Mouse (Mus musculus): ENCODE results near the gene Sri. TPM values are rescaled to one million over a fixed set of nuclear protein-coding genes. Genes with fewer than 3 reads are reported as not detected.
A peak's percentile ranks its signal among the peaks of the same experiment; 100 is the strongest.
"Not testable (repeated sequence)": the region's sequence is repeated elsewhere in the genome, so short reads cannot be mapped to it uniquely, and the experiment has no call there.

Sri gene
- 100 to 1,000 TPM in 1 of 2 experiments, 10 to 100 TPM in 1; 93.5 to 102 TPM for total RNA-seq (2021)

DNA sequence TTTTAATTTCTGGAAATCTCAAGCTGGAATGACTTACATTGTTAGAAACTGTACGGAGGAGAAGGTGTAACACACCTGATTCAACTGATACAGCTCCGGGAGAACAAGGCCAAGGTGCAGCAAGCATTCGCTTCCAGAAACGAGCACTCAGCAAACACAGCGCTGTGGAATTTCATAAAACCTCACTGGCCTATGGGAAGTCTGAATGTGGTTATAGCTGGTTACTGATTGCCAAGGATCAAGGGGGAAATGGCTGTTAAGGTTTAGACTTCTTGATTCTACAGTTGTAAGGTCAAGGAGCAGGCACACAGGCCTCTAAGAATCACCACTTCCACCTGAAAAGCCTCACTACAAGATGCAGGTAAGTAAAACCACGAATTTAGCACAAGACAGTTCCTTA lies at the start of gene Sri:
Sri (plus strand) TSS at position 224 of the 400 bp plus-strand sequence.
- DNase-seq (ENCODE audit: low spot score in 2 of 2): no peak
- intact Hi-C loops (cut with DNase I): no loop called here

DNA sequence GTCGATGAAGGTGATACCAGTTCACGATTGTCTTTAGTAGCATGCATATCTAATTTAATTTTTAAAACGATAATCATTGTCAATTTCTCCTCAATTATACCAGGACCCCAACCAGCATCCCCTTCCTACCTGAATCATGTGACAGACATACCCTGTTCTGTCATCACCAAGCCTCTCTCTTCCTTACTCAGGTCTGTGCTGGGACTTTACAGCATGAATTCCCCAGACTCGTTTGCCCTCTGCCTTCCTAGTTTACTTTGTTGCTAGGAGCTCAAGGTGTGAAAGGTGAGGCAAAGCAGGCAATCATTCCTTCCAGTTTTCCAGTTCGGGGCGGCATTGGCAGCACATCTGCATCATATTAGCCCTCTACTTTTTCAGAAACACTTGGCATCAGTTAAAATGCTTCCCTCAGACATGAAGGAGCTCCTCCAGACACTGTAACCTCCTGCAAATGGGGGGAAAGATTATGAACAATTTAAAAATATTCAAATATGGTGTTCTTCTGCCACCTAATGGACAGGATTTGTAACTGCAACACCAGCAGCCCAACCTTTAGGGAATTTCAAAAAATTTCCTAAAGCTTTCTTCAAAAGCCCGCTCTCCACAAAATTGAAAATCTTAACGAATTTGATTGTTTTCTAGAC lies 49.4 kb upstream of the Sri start:
- DNase-seq (ENCODE audit: low spot score in 2 of 2): no peak
- intact Hi-C loops (cut with DNase I): no loop called here

- intact Hi-C loops (cut with DNase I): no loop called here
- no peak for DNase-seq (ENCODE audit: low spot score in 2 of 2)
Observed at GRCm38 (mm10) chr5:7997086-7997485, 48.8 kb upstream of the Sri start.

DNA sequence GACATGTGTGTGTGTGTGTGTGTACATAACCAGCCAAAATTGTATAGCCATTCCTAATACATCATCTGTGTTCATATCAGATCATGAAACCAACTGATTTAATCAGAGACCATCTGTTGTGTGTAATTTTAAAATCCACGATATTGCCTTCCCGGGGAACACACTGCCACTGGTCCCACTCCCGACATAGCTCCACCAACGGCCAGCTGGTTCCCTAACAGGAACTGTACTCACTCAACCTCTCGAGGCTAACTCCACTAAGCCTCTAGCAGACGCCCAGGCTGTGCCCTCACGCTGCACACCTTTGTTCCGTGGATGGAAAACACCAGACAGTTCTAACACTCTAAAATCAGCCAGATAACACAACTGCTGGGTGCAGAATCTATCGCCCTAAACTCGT lies 45.4 kb upstream of the Sri start:
- peak; percentile 10 to 38 for DNase-seq (ENCODE audit: low spot score in 2 of 2)
- intact Hi-C loops (cut with DNase I): no loop called here

- DNase-seq (ENCODE audit: low spot score in 2 of 2): no peak
- intact Hi-C loops (cut with DNase I): no loop called here
Observed at GRCm38 (mm10) chr5:8002827-8003226, 43.1 kb upstream of the Sri start.

DNA sequence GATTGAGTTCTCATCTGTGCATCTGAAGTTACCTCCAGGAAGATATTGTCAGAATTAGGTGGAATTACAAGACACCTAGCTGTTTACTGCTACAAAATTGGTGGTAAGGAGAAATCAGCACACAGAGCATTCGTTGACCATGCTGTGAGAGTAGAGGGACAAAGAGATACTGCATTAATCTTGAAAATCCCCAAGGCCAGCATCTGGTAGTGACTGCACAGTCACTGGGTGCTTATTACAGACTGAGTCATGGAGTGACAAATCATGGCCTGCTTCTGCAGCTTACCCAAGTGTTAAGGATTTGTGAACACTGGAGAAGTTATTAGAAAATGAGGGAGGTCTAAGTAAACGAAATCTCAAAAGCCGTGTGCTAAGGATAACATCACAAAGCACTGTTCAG lies 32.6 kb upstream of the Sri start:
- intact Hi-C loops (cut with DNase I): no loop called here
- no peak for DNase-seq (ENCODE audit: low spot score in 2 of 2)

- intact Hi-C loops (cut with DNase I); DNase-seq (ENCODE audit: low spot score in 2 of 2): not testable (repeated sequence)
Observed at GRCm38 (mm10) chr5:8034596-8034995, 11.3 kb upstream of the Sri start.

DNA sequence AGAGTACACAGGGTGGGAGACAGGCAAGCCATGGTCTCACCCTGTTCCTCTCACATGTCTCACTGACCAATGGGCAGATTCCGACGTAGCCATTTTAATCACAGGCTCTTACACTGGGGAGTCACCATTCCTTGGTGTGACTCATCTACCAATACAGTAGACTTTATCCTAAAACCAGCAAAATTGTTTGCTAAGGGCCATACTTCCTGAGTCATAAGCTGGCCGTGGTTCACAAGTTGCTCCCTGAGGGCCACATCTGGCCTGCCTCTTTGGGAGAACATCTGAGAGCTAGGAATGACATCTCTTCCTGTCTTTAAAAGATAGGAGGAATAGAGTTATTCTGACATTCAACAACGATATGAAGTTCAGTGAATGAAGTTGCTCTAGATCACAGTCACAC lies 7.9 kb downstream of the Sri start:
- no peak for DNase-seq (ENCODE audit: low spot score in 2 of 2)
- intact Hi-C loops (cut with DNase I): no loop called here

GRCm38 (mm10) chr5:8055721-8056129 lies 9.8 kb downstream of the Sri start:
- DNase-seq (ENCODE audit: low spot score in 2 of 2): no peak
- intact Hi-C loops (cut with DNase I): no loop called here

DNA sequence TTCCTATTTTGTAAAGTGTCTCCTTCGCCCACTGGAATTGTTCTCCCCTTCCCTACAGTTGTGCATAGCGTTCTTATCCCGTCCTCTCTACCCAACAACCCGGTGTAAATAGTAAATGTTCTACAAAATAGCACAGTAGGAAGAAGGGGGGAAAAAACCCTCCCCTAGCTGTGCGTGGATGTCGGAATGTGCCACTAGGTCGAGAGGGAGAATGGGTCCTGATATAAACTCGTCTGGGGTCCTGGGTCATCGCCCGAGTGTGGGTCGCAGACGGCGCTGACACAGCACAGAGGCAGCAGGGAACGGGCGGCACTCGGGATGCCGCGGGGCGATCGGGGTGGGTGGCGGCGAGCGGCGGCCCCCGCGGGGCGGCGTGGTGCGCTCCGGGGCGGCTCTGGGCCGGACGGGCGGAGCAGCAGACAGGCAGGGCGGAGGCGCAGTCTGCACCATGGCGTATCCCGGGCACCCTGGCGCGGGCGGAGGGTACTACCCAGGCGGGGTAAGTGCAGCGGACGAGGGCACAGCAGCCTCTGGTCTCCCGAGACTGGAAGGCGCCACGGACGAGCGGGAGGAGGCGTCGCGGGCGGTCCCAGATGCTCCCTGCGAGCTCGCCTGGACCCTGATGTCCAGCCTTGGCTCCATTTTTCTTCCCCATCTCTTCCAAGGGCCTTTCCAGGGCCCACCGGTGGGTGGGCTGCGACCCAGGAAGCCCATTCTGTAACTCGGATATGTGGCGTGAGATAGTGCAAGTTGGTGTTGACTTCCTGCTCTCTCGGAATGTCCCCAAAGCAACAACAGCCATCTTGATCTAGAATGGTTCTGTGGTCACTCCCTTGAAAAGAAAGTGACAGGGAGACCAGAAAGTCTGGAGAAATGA lies 10.5 kb downstream of the Sri start:
- intact Hi-C loops (cut with DNase I): no loop called here
- peak; percentile 85 to 86 for DNase-seq (ENCODE audit: low spot score in 2 of 2)

GRCm38 (mm10) chr5:8057018-8057323 lies 11.1 kb downstream of the Sri start:
- DNase-seq (ENCODE audit: low spot score in 2 of 2): no peak
- intact Hi-C loops (cut with DNase I): no loop called here

DNA sequence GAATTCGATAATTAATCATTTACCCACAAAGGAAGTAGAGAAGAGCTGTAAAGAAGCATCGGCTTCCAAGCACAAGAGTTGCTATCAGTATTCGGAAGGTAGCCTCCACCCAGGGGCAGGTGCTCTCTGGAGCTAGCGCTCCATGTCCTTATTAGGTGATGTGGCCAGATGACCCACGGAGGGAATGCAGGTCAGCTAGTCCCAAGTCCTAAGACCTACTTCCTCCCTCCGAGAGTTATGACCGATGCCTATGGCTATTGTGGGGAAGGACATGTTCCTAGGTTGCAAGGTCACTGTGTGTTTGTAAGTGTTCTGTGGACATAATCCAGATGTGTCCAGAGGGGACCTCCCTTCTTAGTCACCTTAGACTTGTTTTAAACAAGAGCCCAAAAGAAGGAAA lies 12.2 kb downstream of the Sri start:
- intact Hi-C loops (cut with DNase I): no loop called here
- no peak for DNase-seq (ENCODE audit: low spot score in 2 of 2)

GRCm38 (mm10) chr5:8062469-8062868 lies 16.6 kb downstream of the Sri start:
- no peak for DNase-seq (ENCODE audit: low spot score in 2 of 2)
- intact Hi-C loops (cut with DNase I): no loop called here

DNA sequence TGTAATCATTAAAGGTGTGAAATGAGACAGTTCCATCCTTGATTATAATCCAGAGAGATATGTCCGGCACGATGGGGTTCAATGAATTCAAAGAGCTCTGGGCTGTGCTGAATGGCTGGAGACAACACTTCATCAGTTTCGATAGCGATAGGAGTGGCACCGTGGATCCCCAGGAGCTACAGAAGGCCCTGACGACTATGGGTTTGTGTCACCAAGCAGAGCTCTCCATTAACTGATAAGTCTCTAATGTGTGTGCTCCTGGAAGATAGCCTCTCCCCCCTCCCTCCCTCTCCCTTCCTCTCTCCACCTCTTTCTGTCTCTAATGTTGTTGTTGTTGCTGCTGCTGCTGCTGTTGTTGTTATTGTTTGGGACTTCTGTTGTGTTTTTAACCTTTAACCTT lies 17.3 kb downstream of the Sri start:
- intact Hi-C loops (cut with DNase I): no loop called here
- no peak for DNase-seq (ENCODE audit: low spot score in 2 of 2)

DNA sequence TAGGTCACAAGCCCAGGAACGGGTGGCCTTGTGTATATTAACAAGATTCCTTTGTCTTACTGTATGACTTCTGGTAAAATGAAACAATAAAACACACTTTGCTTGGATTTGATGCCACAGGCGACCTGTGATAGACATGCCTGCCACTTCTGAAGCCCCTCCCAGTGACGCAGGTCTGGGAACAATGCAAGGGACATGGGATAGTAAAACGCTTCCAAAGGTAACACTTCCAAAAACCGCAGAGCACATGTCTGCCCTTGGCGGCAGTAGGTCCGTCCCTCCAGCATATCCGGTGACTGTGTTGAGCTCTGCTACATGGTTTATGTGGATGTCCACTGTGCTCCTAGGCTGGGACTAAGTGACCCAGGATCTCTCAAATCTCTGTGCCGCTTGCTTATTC lies 27.5 kb downstream of the Sri start:
- intact Hi-C loops (cut with DNase I): no loop called here

GRCm38 (mm10) chr5:8073901-8074561 lies 28.2 kb downstream of the Sri start:
- intact Hi-C loops (cut with DNase I): no loop called here
- DNase-seq (ENCODE audit: low spot score in 2 of 2): no peak

More for the DNA sequence above, 27.5 kb downstream of the Sri start:
- DNase-seq (ENCODE audit: low spot score in 2 of 2): no peak

DNA sequence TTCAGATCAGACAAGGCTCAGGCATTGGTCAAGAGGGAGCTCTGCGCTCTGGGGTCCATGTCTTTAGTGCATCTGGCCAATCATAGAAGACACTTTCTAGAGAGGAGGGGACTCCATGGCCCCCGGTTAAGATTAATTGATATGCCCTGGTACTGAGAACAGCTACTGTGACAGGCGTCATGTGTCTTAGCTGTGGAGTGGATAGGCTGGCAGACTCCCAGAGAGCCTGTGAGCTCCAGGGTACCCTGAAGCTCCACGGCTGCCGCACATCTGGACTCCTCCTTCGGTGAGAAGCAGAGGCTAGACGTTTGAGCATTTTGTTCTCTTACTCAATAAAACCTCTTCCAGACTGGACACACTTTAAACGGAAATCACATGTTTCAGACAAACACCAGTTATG lies 31.6 kb downstream of the Sri start:
- DNase-seq (ENCODE audit: low spot score in 2 of 2): no peak

GRCm38 (mm10) chr5:8082800-8083509 lies 37.1 kb downstream of the Sri start:
- no peak for DNase-seq (ENCODE audit: low spot score in 2 of 2)

More for the DNA sequence above, 31.6 kb downstream of the Sri start:
- intact Hi-C loops (cut with DNase I): no loop called here

GRCm38 (mm10) chr5:8085661-8086060 lies 39.8 kb downstream of the Sri start:
- intact Hi-C loops (cut with DNase I): no loop called here
- no peak for DNase-seq (ENCODE audit: low spot score in 2 of 2)

More at GRCm38 (mm10) chr5:8082800-8083509, 37.1 kb downstream of the Sri start:
- intact Hi-C loops (cut with DNase I): no loop called here

GRCm38 (mm10) chr5:8088147-8088546 lies 42.3 kb downstream of the Sri start:
- intact Hi-C loops (cut with DNase I): no loop called here
- DNase-seq (ENCODE audit: low spot score in 2 of 2): no peak

Measured in left cerebral cortex, postnatal 36 days (tissue).